ENCODE assay signal across 21 mouse cellular contexts in genomic region chr3:152482182-152482581, GRCm38 (mm10).
DNase-seq lines count a peak whose midpoint lies in the region; ATAC-seq and TF ChIP-seq lines count a peak whose summit lies in the region.
"Had no signal": no experiment of that assay in that cellular context is flagged by ENCODE, and none has a peak within 500 bp of the region (broad histone marks: within the 10 kb centered on the region; RNA-seq: fewer than 3 reads in every experiment).

No protein-coding gene starts in this region.

- intact Hi-C loops in heart, postnatal 25 days (cut with DNase I), result no loop called here

- peak; percentile 84 for DNase-seq in heart, adult 11 months
- no peak for DNase-seq in heart, postnatal 25 days (ENCODE audit: low spot score)
- peak; percentile 71 for DNase-seq in midbrain, embryonic 11.5 days (ENCODE audit: low spot score, missing footprints)
- no peak for DNase-seq in midbrain, embryonic 14.5 days
- peak; percentile 30 for DNase-seq in retina, embryonic 14.5 days (ENCODE audit: low spot score)
- DNase-seq in liver, postnatal 0 days, result no peak
- no peak for DNase-seq in Muller cell, postnatal 12 days (ENCODE audit: inconsistent ontology term)
- DNase-seq: adrenal gland, adult 8-10 months; adrenal gland, postnatal 14 days; adrenal gland, postnatal 36 days; cerebellum, adult 11-12 months; cerebellum, adult 2 months; cerebellum, adult 9-10 months; cerebellum, postnatal 10 days; cerebellum, postnatal 25 days; forebrain, postnatal 0 days had no signal

- H3K9me3 ChIP-seq in midbrain, embryonic 11.5 days (ENCODE audit: control insufficient read depth, low read length), result no peaks in the 10 kb centered on the region
- H3K9me3 ChIP-seq in midbrain, embryonic 14.5 days (ENCODE audit: control insufficient read depth, low read length), result no peaks in the 10 kb centered on the region
- no peaks in the 10 kb centered on the region for H3K9me3 ChIP-seq in neural tube, embryonic 15.5 days (replicated peaks)
- H3K9me3 ChIP-seq in liver, postnatal 0 days (ENCODE audit: low read length), result no peaks in the 10 kb centered on the region
- H3K9me3 ChIP-seq: forebrain, embryonic 13.5 days; forebrain, embryonic 15.5 days had no signal

- H3K27ac ChIP-seq in midbrain, embryonic 11.5 days (ENCODE audit: low read depth, low read length), result no peak overlapping the region
- no peak overlapping the region for H3K27ac ChIP-seq in midbrain, embryonic 14.5 days (replicated peaks; ENCODE audit: low read depth, low read length)
- 0 out of 2 replicates have a peak overlapping the region, but pooled peaks have one; percentile 28 for H3K27ac ChIP-seq in neural tube, embryonic 15.5 days (replicated peaks)
- H3K27ac ChIP-seq in liver, postnatal 0 days (ENCODE audit: low read depth), result no peak overlapping the region
- H3K27ac ChIP-seq: forebrain, embryonic 13.5 days; forebrain, embryonic 15.5 days had no signal

- no peaks in the 10 kb centered on the region for H3K36me3 ChIP-seq in midbrain, embryonic 11.5 days (ENCODE audit: control insufficient read depth, insufficient read depth, low read length)
- H3K36me3 ChIP-seq in midbrain, embryonic 14.5 days (ENCODE audit: control insufficient read depth, insufficient read depth, low read length), result no peaks in the 10 kb centered on the region
- H3K36me3 ChIP-seq in neural tube, embryonic 15.5 days, result no peaks in the 10 kb centered on the region
- no peaks in the 10 kb centered on the region for H3K36me3 ChIP-seq in liver, postnatal 0 days (replicated peaks; ENCODE audit: insufficient read depth, low read length)
- H3K36me3 ChIP-seq: forebrain, embryonic 15.5 days had no signal

- no peak overlapping the region for H3K4me2 ChIP-seq in midbrain, embryonic 11.5 days
- H3K4me2 ChIP-seq in midbrain, embryonic 14.5 days (ENCODE audit: low read length), result no peak overlapping the region
- H3K4me2 ChIP-seq in neural tube, embryonic 15.5 days, result no peak overlapping the region
- no peak overlapping the region for H3K4me2 ChIP-seq in liver, postnatal 0 days (ENCODE audit: low read depth, low read length)
- H3K4me2 ChIP-seq: forebrain, embryonic 13.5 days; forebrain, embryonic 15.5 days had no signal

- no peak overlapping the region for H3K4me3 ChIP-seq in midbrain, embryonic 11.5 days (ENCODE audit: low read depth, low read length)
- H3K4me3 ChIP-seq in midbrain, embryonic 14.5 days (replicated peaks; ENCODE audit: low read depth, low read length), result no peak overlapping the region
- no peak overlapping the region for H3K4me3 ChIP-seq in neural tube, embryonic 15.5 days (replicated peaks)
- H3K4me3 ChIP-seq in liver, postnatal 0 days (ENCODE audit: low read depth, low read length), result no peak overlapping the region
- H3K4me3 ChIP-seq: forebrain, embryonic 13.5 days; forebrain, embryonic 15.5 days had no signal

- no peaks in the 10 kb centered on the region for H3K27me3 ChIP-seq in midbrain, embryonic 11.5 days (ENCODE audit: control insufficient read depth, insufficient read depth, low read length)
- no peaks in the 10 kb centered on the region for H3K27me3 ChIP-seq in midbrain, embryonic 14.5 days (ENCODE audit: control insufficient read depth, insufficient read depth, low read length)
- H3K27me3 ChIP-seq in neural tube, embryonic 15.5 days (replicated peaks), result 0 out of 2 replicates have a peak, but pooled peaks cover 2% of the 10 kb centered on the region
- H3K27me3 ChIP-seq in liver, postnatal 0 days (ENCODE audit: insufficient read depth, low read length), result no peaks in the 10 kb centered on the region
- H3K27me3 ChIP-seq: forebrain, embryonic 13.5 days; forebrain, embryonic 15.5 days; Patski had no signal

- H3K9ac ChIP-seq in midbrain, embryonic 11.5 days (ENCODE audit: low read length), result no peak overlapping the region
- no peak overlapping the region for H3K9ac ChIP-seq in midbrain, embryonic 14.5 days (replicated peaks; ENCODE audit: low read length)
- H3K9ac ChIP-seq in neural tube, embryonic 15.5 days (replicated peaks), result no peak overlapping the region
- no peak overlapping the region for H3K9ac ChIP-seq in liver, postnatal 0 days (replicated peaks)
- H3K9ac ChIP-seq: forebrain, embryonic 13.5 days; forebrain, embryonic 15.5 days; forebrain, postnatal 0 days had no signal

- H3K4me1 ChIP-seq in midbrain, embryonic 11.5 days (ENCODE audit: control insufficient read depth, insufficient read depth, low read length), result peaks cover 11% of the 10 kb centered on the region; the same call in 1 of the 2 replicates
- H3K4me1 ChIP-seq in midbrain, embryonic 14.5 days (ENCODE audit: control insufficient read depth, insufficient read depth, low read length), result peaks cover 12% of the 10 kb centered on the region; the same call in 1 of the 2 replicates
- H3K4me1 ChIP-seq in neural tube, embryonic 15.5 days, result peaks cover 32% of the 10 kb centered on the region
- H3K4me1 ChIP-seq in liver, postnatal 0 days (ENCODE audit: insufficient read depth), result peaks cover 9% of the 10 kb centered on the region

- WGBS in midbrain, embryonic 11.5 days, result 84% methylated on average over 8 of the region's 8 CpGs
- WGBS in midbrain, embryonic 14.5 days, result 74% methylated on average over 8 of the region's 8 CpGs
- 63% methylated on average over 8 of the region's 8 CpGs for whole genome bisulfite sequencing in neural tube, embryonic 15.5 days
- WGBS in liver, postnatal 0 days (ENCODE audit: insufficient replicate concordance), result 76% methylated on average over 8 of the region's 8 CpGs

- no peak for TF ChIP-seq CTCF in liver, postnatal 0 days (IDR thresholded peaks at IDR 0.05; ENCODE audit: low read depth)

- ATAC-seq in midbrain, embryonic 11.5 days (ENCODE audit: low FRiP score), result no peak
- no peak for ATAC-seq in midbrain, embryonic 14.5 days (ENCODE audit: low FRiP score, low TSS enrichment)
- ATAC-seq in neural tube, embryonic 15.5 days (ENCODE audit: low FRiP score), result no peak
- no peak for ATAC-seq in liver, postnatal 0 days
- ATAC-seq: activated CD4-positive, CD25-positive, alpha-beta regulatory T cell, adult 4 months; forebrain, embryonic 13.5 days; forebrain, embryonic 15.5 days; forebrain, postnatal 0 days; Patski had no signal

- TF ChIP-seq EP300 in liver, postnatal 0 days (IDR thresholded peaks at IDR 0.05; ENCODE audit: low read depth), result no peak

Comparison
In these comparisons a context has a peak if more than half of its experiments do, and no peak if none do; other contexts are left out.
1. DNase-seq: peak in heart, adult 11 months (single experiment), midbrain, embryonic 11.5 days (single experiment) and retina, embryonic 14.5 days (single experiment); none in heart, postnatal 25 days (single experiment), midbrain, embryonic 14.5 days (single experiment), liver, postnatal 0 days (single experiment) and Muller cell, postnatal 12 days (single experiment).